Mouse (Mus musculus) layer of hippocampus, adult 2 months (tissue): Measurements from ENCODE around the gene Spire2. TPM values are rescaled to one million over a fixed set of nuclear protein-coding genes. Genes with fewer than 3 reads are reported as not detected.

Experiments used
- DNase-seq, 2 experiments: peaks; one replicate each; pipeline ENCODE4 v3.0.0; 2022; ENCODE audit warnings: low spot score in 2 of 2
- H3K27ac ChIP-seq: fragments of 200-600 bp; 2 replicates; pipeline ENCODE4 v1.8.1; 2022
- H3K4me3 ChIP-seq: fragments of 200-600 bp; 2 replicates; pipeline ENCODE4 v1.8.1; 2022; ENCODE audit warnings: mild to moderate bottlenecking
- CTCF ChIP-seq: fragments of 200-600 bp; conservative IDR thresholded peaks from 2 replicates; pipeline ENCODE4 v1.8.1; 2022; ENCODE audit warnings: antibody characterized with exemption, mild to moderate bottlenecking, moderate library complexity
- total RNA-seq, 2 experiments: library from RNA; stranded (reverse); gene quantifications; 2 replicates each; pipeline ENCODE4 v1.2.3; 2021

Gene Spire2
- total RNA-seq, 2 experiments from 2014 or later = 15.8 to 17.4 TPM

DNA sequence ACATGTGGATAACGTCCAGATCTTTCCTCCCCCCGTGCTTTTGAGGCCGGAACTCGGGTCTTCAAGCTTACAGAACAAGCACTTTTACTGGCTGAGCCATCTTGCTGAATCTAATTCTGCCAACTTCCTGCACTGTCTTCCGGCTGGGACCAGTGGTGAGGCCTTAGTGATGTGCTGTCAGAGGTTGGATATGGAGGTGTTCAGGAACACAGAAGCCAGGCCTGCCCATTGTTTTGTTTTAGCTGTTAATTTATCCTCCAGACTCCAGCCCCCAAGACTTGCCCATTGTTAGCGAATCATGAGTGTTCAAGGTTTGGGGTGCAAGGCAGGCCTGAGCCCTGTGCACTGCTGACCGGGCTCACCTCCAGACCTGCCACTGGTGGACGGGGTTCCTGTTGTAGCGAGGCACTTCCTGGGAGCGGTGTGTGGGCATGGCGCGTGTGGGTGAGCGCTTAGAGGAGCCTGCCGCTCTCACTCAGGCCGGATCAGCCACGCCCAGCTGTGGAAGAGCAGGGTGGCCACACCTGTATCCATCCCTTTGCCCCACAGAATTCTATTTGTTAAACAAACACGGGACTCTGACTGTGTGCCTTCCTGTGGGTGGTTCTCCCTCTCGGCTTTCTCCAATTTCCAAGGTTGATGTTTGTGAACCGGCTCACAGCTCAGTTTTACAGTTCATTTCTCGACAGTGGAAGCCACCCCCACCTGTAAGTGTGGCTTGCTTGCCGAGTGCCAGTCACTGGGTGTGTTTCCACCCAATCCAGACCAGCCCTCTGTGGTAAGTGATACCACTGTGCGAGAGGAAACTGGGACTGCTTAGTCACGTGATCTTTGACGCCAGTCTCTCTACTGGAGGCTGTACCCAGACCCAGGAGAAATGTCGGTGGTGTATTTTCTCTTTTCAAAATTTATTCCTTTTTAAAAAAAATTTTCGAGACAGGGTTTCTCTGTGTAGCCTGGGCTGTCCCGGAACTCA is 8.8 kb downstream of the Spire2 start:
- Histone ChIP-seq H3K4me3 (no peak overlapping the region), H3K27ac (no peak overlapping the region)
- no peak for DNase-seq
- TF ChIP-seq CTCF = no peak

DNA sequence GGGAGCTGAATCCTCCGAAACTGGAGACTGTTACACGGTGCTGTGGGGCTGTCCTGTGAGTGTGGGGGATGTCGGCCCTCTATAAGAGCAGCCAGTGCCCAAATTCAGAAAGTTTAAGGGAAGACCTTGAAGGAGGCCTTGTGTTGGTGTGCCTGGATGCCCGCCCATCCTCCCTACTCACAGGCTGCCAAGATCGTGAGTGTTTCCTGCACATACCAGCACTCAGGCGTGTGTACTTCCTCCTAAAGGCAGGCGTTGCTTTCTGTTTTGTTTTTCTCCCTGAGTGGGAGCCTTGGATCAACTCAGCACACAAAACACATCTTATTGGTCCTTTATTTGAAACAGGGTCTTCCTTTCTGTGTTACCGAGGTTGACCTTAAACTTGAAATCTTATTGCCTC is 9.7 kb downstream of the Spire2 start:
- no peak for DNase-seq

GRCm38 (mm10) chr8:123342911-123343310 is 10.4 kb downstream of the Spire2 start:
- no peak overlapping the region for H3K27ac ChIP-seq
- no peak overlapping the region for H3K4me3 ChIP-seq
- no peak for DNase-seq
- no peak for TF ChIP-seq CTCF

More for the DNA sequence above, 9.7 kb downstream of the Spire2 start:
- no peak overlapping the region for H3K4me3 ChIP-seq
- no peak overlapping the region for H3K27ac ChIP-seq
- TF ChIP-seq CTCF = no peak

DNA sequence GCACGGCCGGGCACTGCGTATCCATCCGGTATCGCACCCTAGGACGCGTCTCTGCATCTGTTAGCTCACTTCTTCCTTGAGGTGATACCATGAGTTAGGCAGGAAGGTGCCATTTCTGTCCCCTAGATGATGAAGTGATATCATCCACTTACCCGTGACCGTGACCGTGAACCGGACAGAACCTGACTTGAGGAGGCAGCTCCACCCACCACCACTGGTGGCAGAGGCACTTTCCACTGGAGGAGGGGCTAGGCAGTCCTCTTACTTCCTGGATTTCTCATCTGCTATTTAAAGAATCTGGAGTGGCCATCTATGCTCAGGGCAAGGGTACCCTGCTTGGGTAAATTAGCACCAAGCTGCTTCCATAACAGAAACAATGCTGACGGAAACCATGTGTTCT is 10.9 kb downstream of the Spire2 start:
- H3K4me3 ChIP-seq = no peak overlapping the region
- no peak for DNase-seq
- no peak overlapping the region for H3K27ac ChIP-seq
- TF ChIP-seq CTCF = no peak

GRCm38 (mm10) chr8:123345135-123345534 is 12.6 kb downstream of the Spire2 start:
- TF ChIP-seq CTCF = no peak
- H3K27ac ChIP-seq = no peak overlapping the region

GRCm38 (mm10) chr8:123345856-123346255 is 13.3 kb downstream of the Spire2 start:
- no peak for DNase-seq
- no peak for TF ChIP-seq CTCF
- no peak overlapping the region for H3K4me3 ChIP-seq
- H3K27ac ChIP-seq = no peak overlapping the region

More at GRCm38 (mm10) chr8:123345135-123345534, 12.6 kb downstream of the Spire2 start:
- no peak overlapping the region for H3K4me3 ChIP-seq
- DNase-seq = no peak

DNA sequence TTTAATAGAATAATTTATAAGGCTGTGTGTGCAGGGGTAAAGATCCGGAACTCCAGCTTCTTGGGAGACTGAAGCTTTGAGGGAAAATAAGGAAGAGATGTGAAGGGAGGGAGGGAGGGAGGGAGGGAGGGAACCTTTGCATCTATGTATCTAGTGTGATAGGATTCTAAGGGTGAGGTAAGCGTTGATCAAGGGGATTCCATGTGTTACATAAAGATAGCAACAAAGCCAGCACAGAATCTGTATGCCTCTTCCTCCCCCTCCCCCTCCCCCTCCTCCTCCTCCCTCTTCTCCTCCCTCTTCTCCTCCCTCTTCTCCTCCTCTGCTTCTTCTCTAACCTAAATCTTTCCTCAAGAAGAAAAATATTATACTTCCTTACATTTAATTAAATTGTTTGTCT is 14.8 kb downstream of the Spire2 start:
- H3K4me3 ChIP-seq = no peak overlapping the region
- DNase-seq = no peak
- TF ChIP-seq CTCF = no peak

DNA sequence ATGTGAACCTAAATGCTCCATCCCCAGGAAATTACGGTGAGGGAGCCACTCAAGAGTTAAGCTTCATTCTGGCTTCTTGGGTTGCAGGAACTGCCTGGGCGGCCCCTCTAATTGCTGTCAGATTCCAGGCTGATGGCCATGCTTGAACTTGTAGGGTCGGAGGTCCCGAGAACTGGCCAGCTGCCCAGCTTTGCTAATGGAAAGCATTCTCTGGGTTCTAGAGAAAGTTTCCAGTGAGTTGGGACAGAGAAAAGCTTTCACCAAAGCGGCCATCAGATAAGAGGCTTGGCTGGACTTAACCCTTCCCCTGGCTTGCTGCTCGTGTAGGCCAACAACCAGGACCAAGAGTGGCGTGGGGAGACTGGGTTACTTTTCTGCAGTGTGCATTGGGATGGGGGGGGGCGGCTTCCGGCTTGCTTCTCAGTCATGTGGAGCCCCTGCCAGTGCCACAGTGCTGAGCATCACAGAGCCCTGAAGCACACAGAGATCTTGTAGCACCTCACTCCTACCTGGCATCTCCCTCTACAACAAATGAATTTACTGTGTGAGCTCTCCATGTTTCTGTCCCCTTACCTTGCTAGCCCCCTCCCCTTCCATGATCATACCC is 15.8 kb downstream of the Spire2 start:
- Histone ChIP-seq H3K4me3 (no peak overlapping the region), H3K27ac (no peak overlapping the region)
- no peak for TF ChIP-seq CTCF
- DNase-seq = no peak

More for the DNA sequence above, 14.8 kb downstream of the Spire2 start:
- no peak overlapping the region for H3K27ac ChIP-seq

DNA sequence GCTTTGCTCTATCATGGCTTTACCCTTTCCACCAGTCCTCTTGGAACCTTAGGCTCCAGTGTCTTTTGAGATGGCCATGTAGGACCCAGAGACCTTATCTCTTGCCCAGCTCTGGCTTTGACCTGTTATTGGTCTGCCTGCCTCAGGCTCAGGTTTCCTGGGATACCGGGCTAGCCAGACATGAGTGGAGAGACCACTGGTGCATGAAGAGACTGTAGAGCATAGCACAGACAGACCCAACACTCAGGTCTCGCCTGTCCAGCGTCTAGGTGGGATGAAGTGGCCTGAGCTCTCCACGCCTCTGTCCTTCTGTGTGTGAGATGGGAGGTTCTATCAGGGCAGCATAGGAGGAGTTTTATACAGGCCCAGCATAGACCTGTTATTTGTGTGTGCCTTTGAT is 16.6 kb downstream of the Spire2 start:
- Histone ChIP-seq H3K27ac (no peak overlapping the region), H3K4me3 (no peak overlapping the region)
- DNase-seq = no peak
- no peak for TF ChIP-seq CTCF

DNA sequence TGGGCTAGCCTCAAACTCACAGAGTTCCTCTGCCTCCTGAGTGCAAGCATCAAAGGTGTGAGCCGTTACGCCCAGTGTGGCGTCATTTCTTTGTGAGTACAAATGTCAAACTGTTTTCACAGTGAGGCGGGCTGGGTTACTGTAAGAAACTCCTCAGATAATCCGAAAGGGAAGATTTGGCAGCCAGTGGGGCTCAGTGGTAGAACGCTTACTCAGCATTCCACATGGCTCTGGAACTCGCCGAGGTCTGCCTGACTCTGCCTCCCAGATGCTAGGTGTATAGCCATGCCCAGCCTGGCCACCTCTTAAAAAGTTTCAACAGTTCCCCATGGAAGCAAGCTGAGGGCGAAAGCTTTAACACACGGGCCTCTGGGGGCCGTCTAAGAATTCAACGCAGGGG is 19.6 kb downstream of the Spire2 start:
- no peak for TF ChIP-seq CTCF
- no peak overlapping the region for H3K4me3 ChIP-seq
- DNase-seq = no peak
- H3K27ac ChIP-seq = no peak overlapping the region

- Histone ChIP-seq H3K27ac (no peak overlapping the region), H3K4me3 (no peak overlapping the region)
- peak; percentile 72 for TF ChIP-seq CTCF
- DNase-seq = peak in 1 of 2 experiments; percentile 50
These were observed 20.3 kb downstream of the Spire2 start for GRCm38 (mm10) chr8:123352786-123353185.

DNA sequence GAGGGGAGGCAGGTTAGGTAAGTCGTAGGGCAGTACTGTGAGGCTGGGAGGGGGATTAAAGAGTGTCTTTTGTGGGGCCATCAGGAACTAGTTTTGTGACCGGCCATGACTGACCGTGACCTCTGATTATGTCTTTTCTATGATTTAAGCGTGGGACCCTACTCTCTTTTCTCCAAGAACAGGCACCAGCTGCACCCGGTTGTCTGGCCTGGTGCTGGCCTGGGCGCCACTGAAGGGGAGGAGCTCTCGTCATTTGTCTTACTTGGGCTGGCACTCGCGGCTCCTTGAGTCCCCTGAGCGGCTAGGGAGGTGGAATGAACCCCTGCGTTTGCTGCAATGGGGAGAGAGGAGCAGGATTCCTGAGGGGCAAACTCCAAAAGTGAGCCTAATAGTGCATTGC is 20.7 kb downstream of the Spire2 start:
- H3K4me3 ChIP-seq = no peak overlapping the region
- TF ChIP-seq CTCF = no peak

GRCm38 (mm10) chr8:123361082-123361739 is 28.7 kb downstream of the Spire2 start:
- DNase-seq = peak; percentile 72 to 86
- peak; percentile 96 for TF ChIP-seq CTCF
- no peak overlapping the region for H3K27ac ChIP-seq

More for the DNA sequence above, 20.7 kb downstream of the Spire2 start:
- DNase-seq = no peak
- H3K27ac ChIP-seq = no peak overlapping the region

More at GRCm38 (mm10) chr8:123361082-123361739, 28.7 kb downstream of the Spire2 start:
- H3K4me3 ChIP-seq = no peak overlapping the region
